Mouse (Mus musculus): ENCODE data around the gene Frmd6.
A peak's percentile ranks its signal among the peaks of the same experiment; 100 is the strongest.

Gene Frmd6

GRCm38 (mm10) chr12:70807975-70808374 is 17.3 kb upstream of the Frmd6 start:
- DNase-seq (ENCODE audit: low spot score in 2 of 2), result no peak

GRCm38 (mm10) chr12:70809957-70810356 is 15.4 kb upstream of the Frmd6 start:
- no peak for DNase-seq (ENCODE audit: low spot score in 2 of 2)

GRCm38 (mm10) chr12:70811772-70812171 is 13.5 kb upstream of the Frmd6 start:
- no peak for DNase-seq (ENCODE audit: low spot score in 2 of 2)

- DNase-seq (ENCODE audit: low spot score in 2 of 2), result no peak
Measured at GRCm38 (mm10) chr12:70812176-70812575, 13.1 kb upstream of the Frmd6 start.

- no peak for DNase-seq (ENCODE audit: low spot score in 2 of 2)
Measured at GRCm38 (mm10) chr12:70812822-70813465, 12.4 kb upstream of the Frmd6 start.

- DNase-seq (ENCODE audit: low spot score in 2 of 2), result no peak
Measured at GRCm38 (mm10) chr12:70816731-70817130, 8.6 kb upstream of the Frmd6 start.

GRCm38 (mm10) chr12:70824017-70824416 is 1.3 kb upstream of the Frmd6 start:
- no peak for DNase-seq (ENCODE audit: low spot score in 2 of 2)

- DNase-seq (ENCODE audit: low spot score in 2 of 2), result peak in 1 of 2 experiments; percentile 79
Measured at GRCm38 (mm10) chr12:70825651-70826317, 470 bp downstream of the Frmd6 start.

- DNase-seq (ENCODE audit: low spot score in 2 of 2), result no peak
Measured at GRCm38 (mm10) chr12:70826318-70827072, 1.2 kb downstream of the Frmd6 start.

- no peak for DNase-seq (ENCODE audit: low spot score in 2 of 2)
Measured at GRCm38 (mm10) chr12:70827187-70827900, 2.0 kb downstream of the Frmd6 start.

- DNase-seq (ENCODE audit: low spot score in 2 of 2), result no peak
Measured at GRCm38 (mm10) chr12:70827901-70828271, 2.6 kb downstream of the Frmd6 start.

- no peak for DNase-seq (ENCODE audit: low spot score in 2 of 2)
Measured at GRCm38 (mm10) chr12:70830982-70831566, 5.8 kb downstream of the Frmd6 start.

- no peak for DNase-seq (ENCODE audit: low spot score in 2 of 2)
Measured at GRCm38 (mm10) chr12:70832216-70832998, 7.1 kb downstream of the Frmd6 start.

- DNase-seq (ENCODE audit: low spot score in 2 of 2), result no peak
Measured at GRCm38 (mm10) chr12:70833050-70833449, 7.7 kb downstream of the Frmd6 start.

GRCm38 (mm10) chr12:70834043-70834442 is 8.7 kb downstream of the Frmd6 start:
- DNase-seq (ENCODE audit: low spot score in 2 of 2), result no peak

- DNase-seq (ENCODE audit: low spot score in 2 of 2), result no peak
Measured at GRCm38 (mm10) chr12:70835004-70835403, 9.7 kb downstream of the Frmd6 start.

GRCm38 (mm10) chr12:70837792-70838321 is 12.5 kb downstream of the Frmd6 start:
- DNase-seq (ENCODE audit: low spot score in 2 of 2), result no peak

- no peak for DNase-seq (ENCODE audit: low spot score in 2 of 2)
Measured at GRCm38 (mm10) chr12:70845371-70845770, 20.1 kb downstream of the Frmd6 start.

- no peak for DNase-seq (ENCODE audit: low spot score in 2 of 2)
Measured at GRCm38 (mm10) chr12:70849024-70849423, 23.7 kb downstream of the Frmd6 start.

GRCm38 (mm10) chr12:70849517-70850291 is 24.4 kb downstream of the Frmd6 start:
- DNase-seq (ENCODE audit: low spot score in 2 of 2), result no peak
